Mouse (Mus musculus) forebrain, postnatal 0 days (tissue): ENCODE data around the gene 1500009L16Rik. TPM values are rescaled to one million over a fixed set of nuclear protein-coding genes. Genes with fewer than 3 reads are reported as not detected.

ENCODE experiments used
- ATAC-seq: fragments of 200-750 bp; cut with Nextera tagmentation; 2 replicates; pipeline ENCODE4 v1.8.0; 2017; ENCODE audit warnings: mild to moderate bottlenecking, moderate library complexity
- DNase-seq: peaks from one replicate; pipeline ENCODE4 v3.0.0-alpha.2; 2015
- H3K27ac ChIP-seq: fragments of 300-500 bp; sonication (generic); 2 replicates; pipeline ENCODE4 v1.5.1; 2014; ENCODE audit warnings: low read depth, mild to moderate bottlenecking, antibody characterized with exemption, low read length, moderate library complexity, mixed read lengths
- H3K27me3 ChIP-seq: fragments of 300-500 bp; sonication (generic); 2 replicates; pipeline ENCODE4 v1.6.1; 2014; ENCODE audit warnings: mild to moderate bottlenecking, low read length, mixed read lengths; ENCODE audit not compliant: insufficient read depth
- H3K36me3 ChIP-seq: fragments of 300-500 bp; sonication (generic); 2 replicates; pipeline ENCODE4 v1.6.1; 2014; ENCODE audit warnings: mild to moderate bottlenecking, moderate library complexity; ENCODE audit not compliant: insufficient read depth
- H3K4me1 ChIP-seq: fragments of 300-500 bp; sonication (generic); 2 replicates; pipeline ENCODE4 v1.6.1; 2014; ENCODE audit warnings: antibody characterized with exemption; ENCODE audit not compliant: insufficient read depth
- H3K4me2 ChIP-seq: fragments of 300-500 bp; sonication (generic); 2 replicates; pipeline ENCODE4 v1.6.1; 2014; ENCODE audit warnings: low read depth, mild to moderate bottlenecking, moderate library complexity
- H3K4me3 ChIP-seq: fragments of 300-500 bp; sonication (generic); 2 replicates; pipeline ENCODE4 v1.5.1; 2014; ENCODE audit warnings: low read depth, low read length, mixed read lengths
- H3K9ac ChIP-seq: fragments of 300-500 bp; sonication (generic); 2 replicates; pipeline ENCODE4 v1.6.1; 2014; ENCODE audit warnings: mild to moderate bottlenecking
- H3K9me3 ChIP-seq: fragments of 300-500 bp; sonication (generic); 2 replicates; pipeline ENCODE4 v1.6.1; 2016; ENCODE audit warnings: low read length
- CTCF ChIP-seq: sonication (generic); IDR thresholded peaks from 2 replicates; pipeline ENCODE4 v1.5.1; 2016; ENCODE audit warnings: antibody characterized with exemption, control low read depth, low read depth
- WGBS: fragments of 180-500 bp; shearing (Covaris S2); extraction: QIAGEN DNeasy Blood & Tissue Kit; methylation state at CpG from one replicate; pipeline ENCODE4 v1.1.7; 2014; 5-methylcytosine and 5-hydroxymethylcytosine counted together
- polyA plus RNA-seq: library from polyadenylated mRNA; unstranded; fragments of >200 nt; fragmentation: Nextera tagmentation; extraction: Ambion mirVana; gene quantifications from 2 replicates; pipeline ENCODE4 v1.2.1, GENCODE M21; 2015
- total RNA-seq: library from RNA; depleted of rRNA; stranded (reverse); fragments of >200 nt; gene quantifications from 2 replicates; pipeline ENCODE4 v1.2.3, GENCODE M21; 2014; rRNA removed

Gene 1500009L16Rik
- total and polyA plus RNA-seq, 2 experiments from 2014 or later: 47.1 to 98.6 TPM

DNA sequence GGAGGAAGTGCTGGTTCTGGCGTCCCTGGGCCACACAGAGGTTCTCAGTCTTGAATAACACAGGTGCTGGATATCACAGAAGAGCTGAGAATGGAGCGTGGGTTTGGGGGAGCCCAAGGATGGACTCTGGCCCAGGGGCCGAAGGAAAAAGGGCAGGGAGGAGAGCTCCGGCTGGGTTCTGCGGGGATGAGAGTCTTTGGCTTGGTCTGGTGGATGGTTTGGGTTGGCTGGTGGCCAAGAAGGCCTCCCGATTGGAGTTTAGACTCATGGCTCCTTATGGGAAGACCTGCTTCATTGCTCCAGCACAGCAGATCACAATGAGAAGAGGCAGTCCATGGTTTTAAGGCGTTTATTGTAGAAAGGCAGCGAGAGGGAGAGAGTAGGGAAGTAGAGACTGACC is 84.6 kb downstream of the 1500009L16Rik start:
- H3K9ac ChIP-seq: no peak overlapping the region
- H3K4me3 ChIP-seq: no peak overlapping the region
- no peak for ATAC-seq
- H3K36me3 ChIP-seq: no peaks in the 10 kb centered on the region
- no peaks in the 10 kb centered on the region for H3K9me3 ChIP-seq
- H3K4me1 ChIP-seq: peaks cover 3% of the 10 kb centered on the region; the same call in 1 of the 2 replicates
- no peak overlapping the region for H3K27ac ChIP-seq
- no peak overlapping the region for H3K4me2 ChIP-seq
- no peak for TF ChIP-seq CTCF
- WGBS: 80% methylated on average over 8 of the region's 8 CpGs
- H3K27me3 ChIP-seq: no peaks in the 10 kb centered on the region
- DNase-seq: no peak

Other genes starting within 250 kb of the 1500009L16Rik start
- gene Aldh1l2, start 188.7 kb upstream of the 1500009L16Rik start, total RNA-seq: 25.1 and 29.5 TPM in 2 replicates
- gene Aldh1l2, start 188.7 kb upstream of the 1500009L16Rik start, polyA plus RNA-seq: 6.4 and 9.2 TPM in 2 replicates
- gene Washc4, start 179.1 kb upstream of the 1500009L16Rik start, total RNA-seq: 25.2 and 30.1 TPM in 2 replicates
- 13.4 and 21.8 TPM in 2 replicates for gene Washc4, start 179.1 kb upstream of the 1500009L16Rik start, polyA plus RNA-seq
- gene Appl2, start 74.1 kb upstream of the 1500009L16Rik start, total RNA-seq: 38.2 and 38.5 TPM in 2 replicates
- gene Appl2, start 74.1 kb upstream of the 1500009L16Rik start, polyA plus RNA-seq: 17.4 and 26.1 TPM in 2 replicates